Mouse (Mus musculus) liver, embryonic 15.5 days (tissue): ENCODE measurements around the gene Glis1. TPM values are rescaled to one million over a fixed set of nuclear protein-coding genes. Genes with fewer than 3 reads are reported as not detected.
"Not testable (repeated sequence)": the region's sequence is repeated elsewhere in the genome, so short reads cannot be mapped to it uniquely, and the experiment has no call there.

ENCODE experiments used
- ATAC-seq: fragments of 200-750 bp; cut with Nextera tagmentation; 2 replicates; pipeline ENCODE4 v1.8.0; 2017; ENCODE audit warnings: moderate number of reproducible peaks, mild to moderate bottlenecking, moderate library complexity; ENCODE audit not compliant: insufficient read depth
- H3K27ac ChIP-seq: fragments of 300-500 bp; sonication (generic); replicated peaks from 2 replicates; pipeline ENCODE4 v1.5.1; 2015; ENCODE audit warnings: mild to moderate bottlenecking, inconsistent platforms
- H3K27me3 ChIP-seq: fragments of 300-500 bp; sonication (generic); 2 replicates; pipeline ENCODE4 v1.6.1; 2015; ENCODE audit warnings: mild to moderate bottlenecking, inconsistent platforms
- H3K36me3 ChIP-seq: fragments of 300-500 bp; sonication (generic); replicated peaks from 2 replicates; pipeline ENCODE4 v1.6.1; 2015; ENCODE audit warnings: moderate library complexity, mild to moderate bottlenecking, inconsistent platforms
- H3K4me1 ChIP-seq: fragments of 300-500 bp; sonication (generic); replicated peaks from 2 replicates; pipeline ENCODE4 v1.6.1; 2015; ENCODE audit warnings: inconsistent platforms
- H3K4me2 ChIP-seq: fragments of 300-500 bp; sonication (generic); 2 replicates; pipeline ENCODE4 v1.6.1; 2015; ENCODE audit warnings: moderate library complexity, mild to moderate bottlenecking, inconsistent platforms
- H3K4me3 ChIP-seq: fragments of 300-500 bp; sonication (generic); replicated peaks from 2 replicates; pipeline ENCODE4 v1.5.1; 2015; ENCODE audit warnings: mild to moderate bottlenecking, inconsistent platforms
- H3K9ac ChIP-seq: fragments of 300-500 bp; sonication (generic); 2 replicates; pipeline ENCODE4 v1.6.1; 2015; ENCODE audit warnings: moderate library complexity, mild to moderate bottlenecking, inconsistent platforms
- H3K9me3 ChIP-seq: fragments of 300-500 bp; sonication (generic); replicated peaks from 2 replicates; pipeline ENCODE4 v1.6.1; 2016; ENCODE audit warnings: inconsistent platforms
- WGBS: fragments of 180-500 bp; shearing (Covaris S2); methylation state at CpG from one replicate; pipeline ENCODE4 v1.1.7; 2015; ENCODE audit warnings: mixed read lengths; ENCODE audit not compliant: insufficient replicate concordance; 5-methylcytosine and 5-hydroxymethylcytosine counted together
- polyA plus RNA-seq: library from polyadenylated mRNA; unstranded; fragments of >200 nt; fragmentation: Nextera tagmentation; extraction: Ambion mirVana; gene quantifications from 2 replicates; pipeline ENCODE4 v1.2.1, GENCODE M21; 2015

Gene Glis1
- polyA plus RNA-seq, 1 experiment from 2014 or later: 0.14 TPM

DNA sequence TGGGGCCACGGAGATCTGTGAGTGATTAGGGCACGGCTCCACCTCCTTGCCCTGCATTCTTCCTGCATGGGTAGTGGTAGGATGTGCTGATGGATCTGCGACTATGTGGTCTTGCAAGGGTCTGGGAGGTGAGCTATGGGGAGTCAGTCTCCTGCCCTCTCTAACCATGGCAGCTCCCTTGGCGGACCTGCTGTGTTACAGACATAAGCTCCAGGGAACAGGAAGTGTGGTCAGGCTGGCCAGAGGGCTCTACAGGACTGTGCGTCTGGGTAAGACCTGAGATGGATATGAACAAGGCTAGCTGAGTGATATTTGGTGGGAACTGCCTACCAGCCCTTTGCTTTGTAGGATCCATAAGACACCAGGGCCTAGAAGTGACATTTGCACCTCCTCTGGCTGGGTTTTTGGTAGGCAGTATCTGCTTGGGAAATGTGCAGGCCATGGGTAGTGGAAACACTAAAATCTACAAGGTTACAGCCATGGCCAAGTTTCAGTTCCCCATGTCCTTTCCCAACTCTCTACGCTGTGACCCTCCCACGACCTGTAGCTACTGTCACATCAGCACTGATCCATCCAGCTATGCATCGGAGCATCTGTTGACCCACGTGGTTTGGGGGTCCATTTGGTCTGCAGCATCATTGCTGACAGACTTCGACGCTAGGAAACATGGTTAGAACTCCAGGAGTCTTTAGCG, 142.9 kb downstream of the Glis1 start:
- Histone ChIP-seq H3K4me2 (no peak overlapping the region), H3K36me3 (no peaks in the 10 kb centered on the region), H3K4me3 (no peak overlapping the region), H3K9me3 (no peaks in the 10 kb centered on the region), H3K4me1 (no peaks in the 10 kb centered on the region), H3K9ac (no peak overlapping the region), H3K27me3 (no peaks in the 10 kb centered on the region), H3K27ac (no peak overlapping the region)
- WGBS: 52% methylated on average over 12 of the region's 12 CpGs
- no peak for ATAC-seq

DNA sequence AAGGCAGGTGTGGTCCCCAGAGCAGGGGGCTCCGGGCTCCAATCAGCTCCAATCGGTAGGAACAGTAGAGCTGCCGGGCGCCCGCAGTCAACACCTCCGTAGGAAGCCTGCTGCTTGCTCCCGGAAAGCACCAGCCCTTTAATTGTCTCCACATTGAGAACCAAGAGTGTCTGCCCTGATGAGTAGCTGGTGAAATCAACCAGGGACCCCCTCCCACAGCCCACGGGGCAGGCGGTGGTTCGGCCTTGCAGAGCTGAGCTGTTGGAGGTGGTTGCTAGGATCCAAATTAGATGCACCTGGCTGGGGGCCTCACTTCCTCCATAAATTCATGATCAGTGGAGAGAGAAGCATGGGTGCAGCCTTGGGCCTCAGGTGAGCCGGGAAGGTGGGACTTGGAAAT, 146.5 kb downstream of the Glis1 start:
- Histone ChIP-seq H3K4me2 (no peak overlapping the region), H3K27me3 (no peaks in the 10 kb centered on the region), H3K27ac (no peak overlapping the region), H3K36me3 (no peaks in the 10 kb centered on the region), H3K9me3 (no peaks in the 10 kb centered on the region), H3K9ac (no peak overlapping the region), H3K4me3 (no peak overlapping the region), H3K4me1 (no peaks in the 10 kb centered on the region)
- 79% methylated on average over 11 of the region's 11 CpGs for WGBS
- no peak for ATAC-seq

DNA sequence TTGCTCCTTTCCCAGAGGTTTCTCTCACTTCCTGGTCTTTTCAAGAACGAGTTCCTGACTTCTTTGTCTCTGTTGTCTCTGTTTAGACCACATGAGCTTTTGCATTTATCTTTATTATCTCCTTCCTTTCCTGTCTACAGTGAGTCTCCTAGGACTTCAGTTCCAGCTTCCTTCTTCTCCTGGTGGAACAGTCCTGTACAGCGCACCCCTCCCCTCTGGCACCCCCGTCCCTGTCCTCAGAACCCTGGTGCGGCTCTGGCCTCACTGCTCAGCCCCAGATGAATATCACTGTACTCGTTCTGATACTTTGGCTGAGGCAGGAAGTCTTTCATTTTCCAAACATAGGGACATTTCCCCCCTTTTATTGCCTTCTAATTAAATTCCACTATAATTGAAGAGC, 152.0 kb downstream of the Glis1 start:
- Histone ChIP-seq H3K4me3 (no peak overlapping the region), H3K27me3 (0 out of 2 replicates have a peak, but pooled peaks cover 6% of the 10 kb centered on the region), H3K4me1 (no peaks in the 10 kb centered on the region), H3K9ac (no peak overlapping the region), H3K4me2 (no peak overlapping the region), H3K36me3 (no peaks in the 10 kb centered on the region), H3K9me3 (no peaks in the 10 kb centered on the region), H3K27ac (no peak overlapping the region)
- 31% methylated on average over 5 of the region's 5 CpGs for WGBS
- no peak for ATAC-seq

DNA sequence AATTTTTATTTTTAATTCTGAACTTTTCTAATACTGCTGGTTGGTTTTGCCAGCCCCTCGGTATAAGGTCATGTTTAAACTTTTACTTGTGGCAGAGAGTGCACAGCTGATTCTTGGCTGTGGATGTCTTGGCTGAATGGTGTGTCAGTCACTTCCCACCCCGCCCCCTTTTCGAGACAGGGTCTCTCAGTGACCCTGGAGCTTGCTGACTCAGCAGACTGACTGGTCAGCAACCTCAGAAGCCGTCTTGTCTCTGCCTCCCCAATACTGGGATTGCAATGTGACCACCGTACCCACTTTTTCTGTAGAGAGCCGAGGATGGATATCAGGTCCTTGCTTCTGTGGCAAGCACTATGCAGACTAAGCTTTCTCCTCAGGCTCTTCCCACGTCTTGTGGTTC, 154.2 kb downstream of the Glis1 start:
- ATAC-seq: no peak
- H3K9me3 ChIP-seq: no peaks in the 10 kb centered on the region
- H3K4me3 ChIP-seq: no peak overlapping the region
- H3K27ac ChIP-seq: no peak overlapping the region
- no peak overlapping the region for H3K4me2 ChIP-seq
- no peaks in the 10 kb centered on the region for H3K36me3 ChIP-seq
- H3K4me1 ChIP-seq: no peaks in the 10 kb centered on the region
- 0 out of 2 replicates have a peak, but pooled peaks cover 6% of the 10 kb centered on the region for H3K27me3 ChIP-seq
- WGBS: 55% methylated on average over 7 of the region's 7 CpGs
- H3K9ac ChIP-seq: no peak overlapping the region

DNA sequence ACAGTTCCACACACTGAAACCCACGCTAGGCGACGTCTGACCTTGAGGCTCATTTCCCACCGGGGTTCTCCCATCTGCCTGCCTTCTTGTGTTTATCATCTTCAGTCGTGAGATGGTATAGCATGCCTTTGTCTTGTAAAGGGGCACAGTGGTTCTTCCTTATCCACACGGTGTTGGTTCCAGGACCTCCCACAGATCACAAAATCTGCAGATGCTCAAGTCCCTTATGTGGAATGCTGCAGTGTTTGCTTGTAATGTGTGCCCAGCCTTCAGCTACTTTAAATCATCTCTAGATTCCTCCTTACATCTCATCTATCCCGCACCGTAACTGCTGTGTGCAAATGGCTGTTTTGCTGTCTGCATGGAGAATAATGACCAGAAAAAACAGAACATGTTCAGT, 154.7 kb downstream of the Glis1 start:
- Histone ChIP-seq H3K9ac (no peak overlapping the region), H3K4me3 (no peak overlapping the region)
- 72% methylated on average over 8 of the region's 8 CpGs for WGBS

DNA sequence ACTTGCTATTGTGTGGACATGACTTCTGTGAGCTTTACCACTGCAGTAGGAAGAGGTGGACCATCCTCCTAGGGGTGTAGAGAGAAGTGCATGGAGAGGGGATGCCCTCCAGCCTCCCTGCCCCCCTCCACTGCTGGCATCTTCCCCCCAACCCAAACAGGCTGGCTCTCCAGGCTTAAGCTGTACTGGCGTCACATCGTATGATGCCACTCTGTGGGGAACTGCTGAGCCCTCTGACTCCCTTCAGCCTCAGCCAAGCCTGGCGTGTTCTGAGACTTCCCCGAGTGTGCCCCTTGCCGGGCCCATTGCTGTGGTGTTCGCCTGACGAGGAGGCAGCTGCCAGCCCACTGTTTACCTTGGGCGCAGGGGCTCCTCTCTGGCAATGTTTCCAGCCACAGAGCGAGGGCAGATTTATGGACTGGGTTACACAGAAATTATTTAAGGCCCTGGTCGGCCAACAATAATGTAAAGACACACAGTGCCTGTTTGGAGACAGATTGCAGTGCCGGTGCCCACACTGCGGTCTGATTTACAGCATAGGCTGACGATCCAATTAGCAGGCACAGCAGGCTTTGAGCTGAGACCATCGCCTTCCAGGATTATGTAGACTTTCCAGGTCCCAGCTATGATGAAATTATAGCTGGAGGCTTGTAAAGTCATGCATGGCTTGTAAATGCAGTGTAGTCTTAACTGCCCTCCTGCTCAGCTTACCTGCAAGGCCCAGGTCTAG, 156.6 kb downstream of the Glis1 start:
- 67% methylated on average over 14 of the region's 14 CpGs for WGBS
- H3K27ac ChIP-seq: no peak overlapping the region
- H3K4me3 ChIP-seq: no peak overlapping the region
- no peaks in the 10 kb centered on the region for H3K36me3 ChIP-seq
- no peak overlapping the region for H3K9ac ChIP-seq
- no peak for ATAC-seq
- no peaks in the 10 kb centered on the region for H3K9me3 ChIP-seq
- H3K4me1 ChIP-seq: no peaks in the 10 kb centered on the region
- H3K4me2 ChIP-seq: no peak overlapping the region
- H3K27me3 ChIP-seq: 0 out of 2 replicates have a peak, but pooled peaks cover 6% of the 10 kb centered on the region

More for the DNA sequence above, 154.7 kb downstream of the Glis1 start:
- Histone ChIP-seq H3K36me3 (no peaks in the 10 kb centered on the region), H3K27me3 (0 out of 2 replicates have a peak, but pooled peaks cover 6% of the 10 kb centered on the region), H3K9me3 (no peaks in the 10 kb centered on the region), H3K4me1 (no peaks in the 10 kb centered on the region), H3K4me2 (no peak overlapping the region), H3K27ac (no peak overlapping the region)
- no peak for ATAC-seq

DNA sequence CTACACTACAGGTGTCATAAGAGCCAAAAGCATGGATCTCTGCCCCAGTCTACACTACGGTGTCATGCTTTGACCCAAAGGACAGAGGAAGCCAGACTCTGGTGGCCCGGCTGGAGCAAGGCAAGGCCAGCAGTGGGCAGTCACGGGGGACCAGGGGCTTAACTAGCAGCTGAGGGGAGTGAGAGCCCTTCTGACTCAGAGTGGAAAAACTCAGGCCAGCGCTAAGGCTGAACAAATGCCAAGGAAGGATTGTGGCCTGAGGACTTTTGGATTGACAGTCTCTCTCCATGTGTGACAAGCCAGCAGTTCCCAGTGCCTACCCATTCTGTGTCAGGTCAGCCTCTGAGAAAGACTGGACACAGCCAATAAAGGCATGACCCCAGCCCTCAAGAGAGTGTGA, 159.0 kb downstream of the Glis1 start:
- WGBS: 73% methylated on average over 4 of the region's 4 CpGs
- Histone ChIP-seq H3K4me3 (no peak overlapping the region), H3K4me1 (0 out of 2 replicates have a peak, but pooled peaks cover 4% of the 10 kb centered on the region)

DNA sequence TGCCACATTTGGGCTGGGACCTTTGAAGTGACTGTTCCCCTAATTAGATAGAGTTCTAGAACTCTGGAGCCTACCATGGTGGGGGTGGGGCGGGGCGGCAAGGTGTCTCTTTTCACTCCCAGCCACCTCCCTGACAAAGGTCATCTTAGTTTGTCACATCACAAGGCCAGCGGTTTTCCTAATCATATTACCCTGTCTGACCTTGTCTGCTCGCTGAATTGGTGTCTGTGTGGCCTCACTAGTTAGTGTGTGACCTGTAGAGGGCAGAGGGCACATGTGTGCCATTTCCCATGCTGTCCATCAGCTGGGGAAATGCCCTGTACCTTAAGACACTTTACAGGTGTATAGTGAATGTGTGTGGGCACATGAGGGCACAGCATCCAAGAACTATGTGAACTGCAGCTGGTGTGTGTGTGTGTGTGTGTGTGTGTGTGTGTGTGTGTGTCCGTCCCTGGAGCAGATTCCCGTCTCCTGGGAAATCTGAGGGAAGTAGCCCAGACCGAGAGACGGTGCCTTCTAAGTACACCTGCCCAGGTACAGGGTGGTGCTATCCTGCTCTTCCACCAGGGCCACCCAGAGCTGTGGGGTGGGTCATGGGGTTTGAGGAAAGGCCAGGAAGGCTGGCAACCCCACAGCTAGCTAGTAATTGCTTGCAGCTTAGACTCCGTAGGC, 163.0 kb downstream of the Glis1 start:
- Histone ChIP-seq H3K4me1 (0 out of 2 replicates have a peak, but pooled peaks cover 4% of the 10 kb centered on the region), H3K9ac (no peak overlapping the region), H3K9me3 (no peaks in the 10 kb centered on the region), H3K4me3 (no peak overlapping the region), H3K27me3 (peaks cover 10% of the 10 kb centered on the region; the same call in 1 of the 2 replicates), H3K4me2 (no peak overlapping the region), H3K36me3 (no peaks in the 10 kb centered on the region), H3K27ac (no peak overlapping the region)
- WGBS: 55% methylated on average over 9 of the region's 9 CpGs
- ATAC-seq: no peak

More for the DNA sequence above, 159.0 kb downstream of the Glis1 start:
- Histone ChIP-seq H3K9ac (no peak overlapping the region), H3K27ac (no peak overlapping the region), H3K36me3 (no peaks in the 10 kb centered on the region), H3K27me3 (0 out of 2 replicates have a peak, but pooled peaks cover 12% of the 10 kb centered on the region), H3K4me2 (no peak overlapping the region), H3K9me3 (no peaks in the 10 kb centered on the region)
- no peak for ATAC-seq

DNA sequence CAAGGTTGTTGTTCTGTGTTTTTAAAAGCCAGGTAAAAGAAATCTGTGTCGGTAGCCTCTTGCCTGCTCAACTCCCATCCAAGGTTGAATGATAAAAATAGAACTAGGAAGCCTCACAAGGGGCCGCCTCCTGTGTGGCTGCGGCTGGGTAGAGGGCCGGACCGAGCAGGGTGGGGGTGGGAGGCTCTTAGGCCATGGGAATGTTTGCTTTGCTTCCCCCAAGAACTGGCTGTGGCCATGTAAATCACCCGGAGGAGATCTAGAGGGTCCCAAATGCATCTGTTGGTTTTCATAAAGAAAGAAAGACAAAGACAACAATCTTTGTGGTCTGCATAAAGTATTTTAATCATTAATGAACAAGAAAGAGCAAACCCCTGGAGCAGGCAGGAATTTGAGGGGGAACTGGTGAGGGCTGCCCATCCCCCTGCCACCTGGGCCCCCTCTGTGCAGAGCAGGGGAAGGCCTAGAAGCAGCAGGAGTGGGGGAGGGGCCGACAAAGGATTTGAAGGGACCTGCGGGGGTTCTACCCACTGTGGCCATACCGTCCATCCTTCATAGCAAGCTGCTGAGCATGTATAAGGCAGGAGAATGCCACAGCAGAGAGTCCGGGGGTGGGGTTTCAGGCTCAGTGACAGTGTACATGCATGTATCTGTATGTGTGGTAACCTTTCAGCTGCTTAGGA, 163.6 kb downstream of the Glis1 start:
- Histone ChIP-seq H3K9me3 (no peaks in the 10 kb centered on the region), H3K4me1 (0 out of 2 replicates have a peak, but pooled peaks cover 4% of the 10 kb centered on the region), H3K9ac (no peak overlapping the region), H3K27ac (no peak overlapping the region), H3K27me3 (peaks cover 10% of the 10 kb centered on the region; the same call in 1 of the 2 replicates), H3K4me3 (no peak overlapping the region), H3K36me3 (no peaks in the 10 kb centered on the region), H3K4me2 (no peak overlapping the region)
- 15% methylated on average over 10 of the region's 10 CpGs for WGBS
- ATAC-seq: no peak

DNA sequence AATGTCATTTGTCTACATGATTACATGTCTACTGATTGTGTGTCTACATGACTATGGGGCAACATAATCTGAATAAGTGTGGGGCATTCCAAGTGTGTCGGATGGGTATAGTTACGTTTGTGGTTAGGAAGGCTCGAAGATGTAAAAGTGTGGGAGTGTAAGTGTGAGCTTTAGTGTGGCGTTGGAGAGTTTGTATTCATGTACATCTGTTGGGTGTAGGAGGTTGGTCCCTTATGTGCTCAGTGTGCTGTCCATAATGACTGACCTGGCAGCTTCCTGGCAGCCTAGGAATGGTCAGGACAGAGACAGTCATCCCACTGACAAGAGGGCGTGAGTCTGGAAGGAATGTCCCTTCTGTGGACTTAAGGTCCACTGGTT, 164.2 kb downstream of the Glis1 start:
- WGBS: 71% methylated on average over 5 of the region's 5 CpGs
- H3K9me3 ChIP-seq, H3K27ac ChIP-seq, H3K4me1 ChIP-seq, H3K4me3 ChIP-seq, H3K9ac ChIP-seq, ATAC-seq, H3K36me3 ChIP-seq, H3K4me2 ChIP-seq: not testable (repeated sequence)
- peaks cover 10% of the 10 kb centered on the region; the same call in 1 of the 2 replicates for H3K27me3 ChIP-seq
